Mouse (Mus musculus) common myeloid progenitor, adult 5-6 weeks (primary cell): ENCODE measurements around the gene Pfpl. TPM values are rescaled to one million over a fixed set of nuclear protein-coding genes. Genes with fewer than 3 reads are reported as not detected.

ENCODE experiments used
- ATAC-seq: replicated peaks from 2 replicates; pipeline ENCODE4 v1.8.0; 2016; ENCODE audit warnings: low read depth, mild to moderate bottlenecking, moderate TSS enrichment, inconsistent platforms; ENCODE audit not compliant: poor library complexity, severe bottlenecking
- total RNA-seq: library from RNA; stranded (forward); fragments of 200-1000, 187-1606 nt; gene quantifications from 2 replicates; pipeline ENCODE4 v1.2.3, GENCODE M21; 2017

Pfpl gene
- total RNA-seq, 1 experiment from 2014 or later: not detected

- peak; percentile 17; the same call in 1 of the 2 replicates for ATAC-seq
These were observed 36.0 kb downstream of the Pfpl start for GRCm38 (mm10) chr19:12463722-12464035.

GRCm38 (mm10) chr19:12464127-12464526 lies 36.4 kb downstream of the Pfpl start:
- peak; percentile 72 for ATAC-seq

- ATAC-seq: no peak
These were observed 37.0 kb downstream of the Pfpl start for GRCm38 (mm10) chr19:12464674-12465073.

- ATAC-seq: no peak
These were observed 37.9 kb downstream of the Pfpl start for GRCm38 (mm10) chr19:12465530-12466144.

GRCm38 (mm10) chr19:12466204-12466603 lies 38.5 kb downstream of the Pfpl start:
- ATAC-seq: peak; percentile 76

GRCm38 (mm10) chr19:12467436-12467835 lies 39.7 kb downstream of the Pfpl start:
- no peak for ATAC-seq

GRCm38 (mm10) chr19:12471866-12472265 lies 44.2 kb downstream of the Pfpl start:
- no peak for ATAC-seq

GRCm38 (mm10) chr19:12472381-12472976 lies 44.8 kb downstream of the Pfpl start:
- ATAC-seq: no peak

GRCm38 (mm10) chr19:12473201-12473641 lies 45.5 kb downstream of the Pfpl start:
- ATAC-seq: no peak

- no peak for ATAC-seq
These were observed 46.2 kb downstream of the Pfpl start for GRCm38 (mm10) chr19:12473951-12474350.

- peak; percentile 77 for ATAC-seq
These were observed 47.9 kb downstream of the Pfpl start for GRCm38 (mm10) chr19:12475380-12476250.

GRCm38 (mm10) chr19:12476721-12477270 lies 49.1 kb downstream of the Pfpl start:
- ATAC-seq: no peak

GRCm38 (mm10) chr19:12478369-12478768 lies 50.7 kb downstream of the Pfpl start:
- peak; percentile 80 for ATAC-seq

Other genes with a start within 250 kb of the Pfpl start
- not detected in 2 replicates for gene Olfr1431, start 227.3 kb upstream of the Pfpl start, total RNA-seq
- gene Olfr1432, start 195.3 kb upstream of the Pfpl start, total RNA-seq: not detected in 2 replicates
- gene Olfr262, start 186.2 kb upstream of the Pfpl start, total RNA-seq: not detected in 2 replicates
- gene Olfr235, start 166.9 kb upstream of the Pfpl start, total RNA-seq: not detected in 2 replicates
- not detected in 2 replicates for gene Olfr1434, start 148.1 kb upstream of the Pfpl start, total RNA-seq
- gene Olfr1436, start 128.8 kb upstream of the Pfpl start, total RNA-seq: not detected in 2 replicates
- gene Olfr1437, start 102.8 kb upstream of the Pfpl start, total RNA-seq: not detected in 2 replicates
- gene Olfr1438-ps1, start 92.0 kb upstream of the Pfpl start, total RNA-seq: not detected in 2 replicates
- not detected in 2 replicates for gene Olfr1440, start 40.6 kb upstream of the Pfpl start, total RNA-seq
- gene Olfr1441, start 10.5 kb upstream of the Pfpl start, total RNA-seq: not detected in 2 replicates
- 27.4 and 39.1 TPM in 2 replicates for gene Mpeg1, start 32.9 kb downstream of the Pfpl start, total RNA-seq
- gene Dtx4, start 73.5 kb downstream of the Pfpl start, total RNA-seq: 11.4 and 14.4 TPM in 2 replicates
- 182 and 222 TPM in 2 replicates for gene Fam111a, start 117.8 kb downstream of the Pfpl start, total RNA-seq
- gene Gm4952, start 172.1 kb downstream of the Pfpl start, total RNA-seq: not detected in 2 replicates
- not detected in 2 replicates for gene Glyat, start 205.4 kb downstream of the Pfpl start, total RNA-seq
- not detected in 2 replicates for gene Olfr1442, start 242.5 kb downstream of the Pfpl start, total RNA-seq